Mouse (Mus musculus) layer of hippocampus, adult 18-20 months (tissue): ENCODE measurements around the gene Zfp512b. TPM values are rescaled to one million over a fixed set of nuclear protein-coding genes. Genes with fewer than 3 reads are reported as not detected.

Experiments
- DNase-seq, 2 experiments: peaks; one replicate each; pipeline ENCODE4 v3.0.0; 2022; ENCODE audit warnings: low spot score in 2 of 2
- long read RNA-seq: library from polyadenylated mRNA; stranded (forward); transcript quantifications from one replicate; pipeline ENCODE4 v2.0.0, GENCODE M21; 2021
- total RNA-seq, 2 experiments: library from RNA; stranded (reverse); gene quantifications; 2 replicates each; pipeline ENCODE4 v1.2.3; 2021

The Zfp512b gene
- total RNA-seq = 10 to 100 TPM; 81.0 to 88.4 TPM
- long read RNA-seq, partial matches to known transcripts = 13 of 33 reads
- long read RNA-seq, other reads (novel, unspliced or antisense) = 20 of 33 reads

- peak in 1 of 2 experiments; percentile 65 for DNase-seq
Observed at GRCm38 (mm10) chr2:181592231-181593041, at the start of gene Zfp512b. TSS of gene Zfp512b (minus strand) at chr2:181592803.

- DNase-seq = no peak
Observed at GRCm38 (mm10) chr2:181635865-181636264, 43.3 kb upstream of the Zfp512b start.

DNA sequence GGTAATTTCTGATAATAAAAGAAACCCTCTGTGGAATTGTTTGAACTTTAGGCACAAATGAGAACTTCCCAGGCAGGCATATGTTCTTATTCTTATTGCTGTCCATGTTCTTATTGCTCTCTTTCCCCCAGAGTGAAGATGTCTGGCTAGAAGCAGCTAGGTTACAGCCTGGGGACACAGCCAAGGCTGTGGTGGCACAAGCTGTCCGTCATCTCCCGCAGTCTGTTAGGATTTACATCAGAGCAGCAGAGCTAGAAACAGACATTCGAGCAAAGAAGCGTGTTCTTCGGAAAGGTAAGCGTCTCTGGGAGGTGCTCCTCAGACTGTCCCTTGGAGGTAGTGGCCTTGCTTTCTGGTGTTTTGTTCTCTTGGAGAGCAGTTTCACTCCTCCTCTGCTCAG is 40.0 kb upstream of the Zfp512b start:
- peak in 1 of 2 experiments; percentile 62 for DNase-seq

GRCm38 (mm10) chr2:181628471-181628870 is 35.9 kb upstream of the Zfp512b start:
- no peak for DNase-seq

- DNase-seq = peak in 1 of 2 experiments; percentile 52
Observed at GRCm38 (mm10) chr2:181623401-181623800, 30.8 kb upstream of the Zfp512b start.

- no peak for DNase-seq
Observed at GRCm38 (mm10) chr2:181618761-181619495, 26.3 kb upstream of the Zfp512b start.

GRCm38 (mm10) chr2:181602367-181602766 is 9.8 kb upstream of the Zfp512b start:
- no peak for DNase-seq

GRCm38 (mm10) chr2:181601751-181602145 is 9.1 kb upstream of the Zfp512b start:
- no peak for DNase-seq

DNA sequence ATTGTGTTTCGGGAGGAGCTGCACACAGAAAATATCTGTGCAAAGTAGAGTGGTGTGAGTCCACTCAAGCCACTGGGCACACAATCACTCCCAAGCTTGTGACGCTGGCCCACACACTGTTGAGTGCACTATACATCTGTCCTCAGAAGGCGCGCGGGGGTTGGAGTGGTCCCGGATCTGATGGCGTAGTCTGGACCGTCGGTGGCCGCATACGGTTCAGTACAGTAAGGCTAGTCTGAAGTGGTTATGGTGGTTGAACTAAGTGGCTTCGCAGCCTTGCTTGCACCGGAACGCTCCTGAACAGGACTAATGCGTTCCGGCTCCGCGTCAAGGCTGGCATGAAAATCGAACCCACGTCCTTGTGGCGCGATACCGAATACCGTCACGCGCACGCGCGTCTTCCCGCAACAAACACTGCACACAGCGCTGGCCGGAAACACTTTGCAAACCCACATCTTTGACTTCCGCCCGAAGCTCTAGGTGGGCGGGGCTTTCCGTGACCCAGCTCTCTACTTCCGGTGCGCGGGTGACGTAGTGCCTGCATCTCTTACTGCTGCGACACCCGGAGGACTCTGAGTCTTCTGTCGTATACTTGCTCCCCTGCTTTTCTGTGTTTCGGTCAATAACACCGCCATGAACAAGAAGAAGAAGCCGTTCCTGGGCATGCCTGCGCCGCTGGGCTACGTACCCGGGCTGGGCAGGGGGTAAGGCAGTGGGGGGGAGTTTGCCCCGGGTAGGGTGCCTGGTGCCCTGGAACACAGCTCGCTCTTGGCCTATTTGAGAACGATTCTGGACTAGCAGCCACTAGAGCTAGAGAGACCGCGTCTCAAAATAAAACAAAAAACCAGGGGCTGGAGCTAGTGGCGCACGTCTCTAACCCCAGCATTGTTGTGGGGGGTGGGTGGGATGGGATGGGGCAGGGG is 8.5 kb upstream of the Zfp512b start:
- peak; percentile 95 to 99 for DNase-seq

GRCm38 (mm10) chr2:181600226-181600758 is 7.7 kb upstream of the Zfp512b start:
- DNase-seq = no peak

DNA sequence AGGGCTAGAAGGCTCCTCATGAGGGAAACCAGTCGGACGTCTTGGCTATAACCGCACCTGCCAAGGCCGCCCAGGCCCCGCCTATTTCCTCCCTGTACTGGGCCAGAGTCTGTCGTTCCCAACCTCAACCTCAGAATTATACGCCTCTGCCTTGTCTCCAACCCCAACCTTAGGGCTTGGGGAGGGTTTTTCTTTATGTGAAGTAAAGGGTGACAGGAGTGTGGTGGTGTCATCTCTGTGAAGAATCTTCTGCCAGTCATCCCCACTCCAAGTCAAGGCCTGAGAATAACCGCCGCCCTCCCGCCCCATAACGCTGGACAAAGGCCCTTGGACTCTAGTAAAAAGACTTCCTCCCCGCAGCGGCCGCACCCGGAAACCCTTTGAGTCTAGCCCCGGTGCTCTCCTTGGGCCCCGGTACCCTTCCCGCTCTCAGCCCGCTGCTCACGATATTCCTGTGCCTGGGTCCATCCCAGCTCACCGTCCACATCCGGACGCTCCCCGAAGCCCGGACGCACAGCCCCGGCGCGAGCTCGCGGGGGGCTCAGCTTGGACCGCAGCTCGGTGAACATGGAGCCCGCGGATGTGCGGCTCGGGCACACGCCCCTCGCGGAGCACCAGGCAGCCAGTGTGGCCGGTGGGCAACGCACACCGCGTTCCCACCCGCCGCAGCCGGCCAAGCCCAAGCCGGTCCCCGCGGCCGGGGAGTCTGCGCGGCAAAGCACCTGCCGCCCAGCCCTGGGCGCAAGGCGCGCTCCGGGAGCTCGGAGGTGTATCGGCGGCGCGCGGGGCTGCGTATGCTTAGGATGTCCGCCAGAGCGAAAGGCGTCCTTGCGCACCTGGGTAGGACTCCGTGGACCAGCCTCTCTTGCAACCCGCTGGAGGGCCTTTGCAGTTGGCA is 6.1 kb upstream of the Zfp512b start, which contains the start of gene Samd10:
Gene Samd10, minus strand, starts transcription at position 759 of the 898 bp plus-strand sequence.
- peak in 1 of 2 experiments; percentile 59 for DNase-seq

- no peak for DNase-seq
Observed at GRCm38 (mm10) chr2:181597378-181598061, 4.9 kb upstream of the Zfp512b start.

- no peak for DNase-seq
Observed at GRCm38 (mm10) chr2:181596221-181596960, 3.8 kb upstream of the Zfp512b start.

- peak in 1 of 2 experiments; percentile 73 for DNase-seq
Observed at GRCm38 (mm10) chr2:181594946-181595696, 2.5 kb upstream of the Zfp512b start.

GRCm38 (mm10) chr2:181593937-181594336 is 1.3 kb upstream of the Zfp512b start:
- DNase-seq = no peak

GRCm38 (mm10) chr2:181593042-181593421 is 429 bp upstream of the Zfp512b start:
- DNase-seq = no peak

DNA sequence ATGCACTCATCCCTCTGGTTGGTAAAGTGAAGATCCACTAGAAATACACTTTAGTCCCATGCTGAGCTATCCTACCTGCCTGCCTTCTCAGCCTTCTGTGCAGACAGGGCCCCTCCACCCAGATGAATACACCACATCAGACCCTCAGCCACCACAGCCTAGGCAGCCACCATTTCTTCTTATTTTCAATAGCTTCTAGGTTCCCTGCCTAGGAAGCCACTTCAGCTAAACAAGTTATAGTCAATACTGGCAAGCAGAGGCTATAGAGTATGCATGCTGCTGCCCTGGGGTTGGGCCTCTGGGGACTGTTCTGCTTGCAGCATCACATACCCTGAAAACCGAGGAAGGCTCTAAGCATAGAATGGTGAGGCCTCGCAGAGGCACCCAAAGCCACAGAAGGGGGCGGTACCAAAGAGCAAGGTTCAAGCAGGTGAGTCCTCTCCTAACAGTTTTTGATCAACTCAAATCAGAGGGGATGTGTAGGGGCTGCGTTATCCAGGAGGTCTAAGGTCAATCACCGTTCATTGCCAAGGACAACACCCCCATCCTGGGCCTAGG is 996 bp downstream of the Zfp512b start, which contains the start of gene Prpf6:
Gene Prpf6, plus strand, starts transcription at position 341 of the 558 bp plus-strand sequence.
- no peak for DNase-seq
